Mouse (Mus musculus) lung, postnatal 25 days (tissue): ENCODE results near the gene Mfsd4b4.
"Not testable (repeated sequence)": the region's sequence is repeated elsewhere in the genome, so short reads cannot be mapped to it uniquely, and the experiment has no call there.

ENCODE experiments used
- DNase-seq: peaks from one replicate; pipeline ENCODE4 v3.0.0; 2022; ENCODE audit warnings: low spot score

Mfsd4b4 gene

GRCm38 (mm10) chr10:39898874-39899371 is at the start of gene Mfsd4b4:
TSS of gene Mfsd4b4 (minus strand) at chr10:39899238.
- DNase-seq, result peak; percentile 90

GRCm38 (mm10) chr10:39947195-39947594 is 48.2 kb upstream of the Mfsd4b4 start:
- not testable (repeated sequence) for DNase-seq

DNA sequence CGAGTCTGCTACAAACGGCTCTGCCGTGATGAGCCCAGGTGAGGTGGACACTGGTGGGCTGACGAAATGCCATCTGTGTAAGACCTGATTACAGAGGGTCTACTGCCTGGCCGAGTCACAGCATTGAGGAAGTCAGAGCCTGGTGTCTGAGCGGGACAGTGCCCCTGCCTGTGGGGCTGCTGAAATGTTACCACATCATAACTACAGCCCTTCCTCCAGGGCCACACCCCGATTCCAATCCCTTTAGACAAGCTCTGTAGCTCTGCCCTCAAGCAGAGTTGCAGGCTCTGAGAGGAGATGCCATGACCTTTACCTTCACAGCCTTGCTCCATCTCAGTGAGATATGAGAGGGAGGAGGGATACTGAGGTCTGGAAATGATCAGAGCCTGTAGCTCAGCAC is 37.5 kb upstream of the Mfsd4b4 start:
- DNase-seq, result no peak

DNA sequence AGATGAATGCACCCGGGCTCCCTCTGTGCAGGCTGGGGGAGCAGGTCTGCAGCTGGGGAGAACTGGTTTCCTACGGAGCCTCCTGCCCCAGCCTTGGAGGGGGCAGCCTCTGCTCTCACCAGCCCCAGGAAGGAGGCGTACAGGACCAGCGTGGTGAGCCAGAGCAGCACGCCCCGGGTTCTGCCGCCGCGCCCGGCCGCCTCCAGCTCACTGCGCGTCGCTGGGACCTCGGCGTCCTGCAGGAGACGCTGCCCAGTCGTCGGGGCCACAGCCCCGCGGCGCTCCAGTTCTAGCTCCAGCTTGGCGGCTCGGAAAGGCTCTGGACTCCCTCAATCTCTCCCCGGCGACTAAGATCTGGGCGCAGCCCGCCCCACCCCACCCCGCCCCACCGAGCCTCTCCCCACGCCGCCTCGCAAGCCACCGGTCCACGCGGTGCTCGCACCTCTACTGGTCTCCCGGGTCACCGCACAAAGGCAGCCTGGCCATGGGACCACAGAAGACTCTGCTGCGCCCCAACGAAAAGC is 27.6 kb upstream of the Mfsd4b4 start, which contains the start of gene Mfsd4b2:
Gene Mfsd4b2, minus strand, starts transcription at position 308 of the 524 bp plus-strand sequence.
- no peak for DNase-seq

DNA sequence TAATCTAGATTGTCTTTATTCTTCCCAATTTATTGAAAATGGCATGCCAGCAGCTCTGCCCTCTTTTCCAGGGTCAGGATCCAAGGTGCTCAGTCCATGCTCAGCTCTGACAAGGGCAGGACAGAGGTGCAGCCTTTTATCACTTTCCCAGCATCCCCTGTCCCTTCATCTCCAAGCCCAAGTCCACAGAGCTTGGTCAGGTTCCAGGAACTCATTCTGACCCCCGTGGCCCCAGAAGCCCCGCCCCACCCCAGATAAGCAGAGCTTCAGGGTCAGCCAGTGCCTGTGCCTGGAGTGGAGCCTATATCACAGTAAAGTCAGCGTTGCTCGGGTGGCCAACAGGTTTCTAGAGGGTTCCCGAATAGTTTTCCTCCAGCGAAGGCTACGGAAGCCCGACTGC is 25.5 kb upstream of the Mfsd4b4 start:
- DNase-seq, result not testable (repeated sequence)

- DNase-seq, result no peak
These were observed 13.6 kb upstream of the Mfsd4b4 start for GRCm38 (mm10) chr10:39912616-39913015.

DNA sequence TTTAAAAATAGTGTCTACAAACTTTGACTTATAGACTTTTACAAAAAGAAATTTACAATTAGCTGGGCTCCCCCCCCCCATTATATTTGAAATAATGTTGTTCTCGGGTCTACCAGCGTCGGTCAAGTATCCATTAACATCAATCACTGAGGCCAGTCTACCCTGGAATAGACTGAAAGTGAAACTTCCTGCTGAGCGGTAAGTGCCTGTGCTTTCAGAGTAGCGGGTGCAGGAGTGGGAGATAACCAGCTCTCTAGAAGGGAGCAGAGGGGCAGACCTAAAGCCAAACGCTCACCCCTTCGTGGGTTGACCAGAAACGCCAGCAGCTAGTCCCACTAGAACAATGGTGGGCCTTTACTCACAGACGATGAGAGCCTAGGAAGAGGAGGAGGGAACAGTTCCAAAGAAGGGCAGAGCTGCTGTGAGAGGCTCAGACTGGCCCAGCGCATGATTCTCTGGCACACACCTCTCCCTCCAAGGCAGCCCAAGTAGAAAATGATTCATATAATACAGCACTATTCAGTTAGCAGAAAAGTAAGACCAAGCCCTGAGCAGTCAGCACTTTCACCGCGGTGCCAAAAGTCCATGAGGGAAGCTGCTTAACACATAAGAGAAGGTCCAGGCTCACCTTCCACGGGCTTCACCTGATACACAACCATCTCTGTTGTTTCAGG is 9.9 kb upstream of the Mfsd4b4 start:
- no peak for DNase-seq

DNA sequence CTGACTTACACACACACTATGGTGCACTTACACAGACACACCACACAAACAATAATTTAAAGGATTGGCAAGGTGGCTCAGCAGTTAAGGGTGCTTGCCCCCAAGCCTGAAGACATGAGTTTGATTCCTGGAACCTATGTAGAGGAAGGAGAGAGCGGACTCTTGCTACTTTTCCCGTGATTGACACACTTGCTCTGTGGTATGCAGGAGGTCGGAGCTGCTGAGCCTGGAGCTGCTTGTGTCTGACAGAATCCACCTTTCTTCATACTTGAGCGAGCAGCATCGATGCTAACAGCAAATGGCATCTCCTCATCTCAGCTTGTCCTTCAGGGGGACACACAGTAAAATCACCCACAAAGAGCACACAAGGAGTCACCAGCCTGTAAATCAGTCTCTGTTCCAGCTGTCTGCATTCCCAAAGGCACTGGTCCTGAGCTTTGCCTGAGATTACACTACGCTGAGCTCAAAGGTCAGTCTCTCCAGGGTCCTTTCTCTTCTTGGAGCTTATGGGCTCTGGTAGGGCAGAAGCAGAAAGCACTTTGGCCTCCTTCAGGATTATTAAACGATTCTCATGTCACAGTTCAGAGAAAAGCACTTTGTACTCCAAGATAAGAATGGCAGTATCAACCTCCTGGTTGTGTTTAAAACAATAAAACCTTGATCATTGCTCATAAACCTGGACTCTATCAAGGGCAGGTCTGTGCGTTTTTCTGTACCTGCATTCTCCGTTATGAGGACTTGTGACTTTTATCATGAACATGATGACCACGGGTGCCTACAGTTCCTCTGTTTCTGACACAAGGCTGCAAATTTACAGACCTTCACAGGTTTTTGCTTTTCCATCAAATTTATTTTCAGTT is 8.0 kb upstream of the Mfsd4b4 start:
- DNase-seq, result no peak

DNA sequence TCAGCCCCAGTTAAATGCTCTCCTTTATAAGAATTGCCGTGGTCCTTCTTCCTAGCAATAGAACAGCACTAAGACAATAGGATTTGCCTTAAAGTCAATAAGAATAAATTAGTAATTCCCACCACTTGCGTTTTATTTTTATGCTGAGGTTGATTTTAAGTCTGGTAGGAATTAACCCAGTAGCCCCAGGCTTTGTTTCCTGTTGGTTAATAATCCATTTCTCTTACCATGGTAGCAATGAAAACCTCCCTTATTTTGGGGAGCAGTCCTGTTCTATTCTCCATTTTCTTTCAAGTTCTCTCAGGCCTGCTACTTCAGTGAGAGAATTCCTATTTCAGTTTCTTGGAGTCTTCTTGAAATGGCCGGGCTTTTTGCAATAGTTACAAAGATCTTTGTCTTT is 5.2 kb upstream of the Mfsd4b4 start:
- no peak for DNase-seq

DNA sequence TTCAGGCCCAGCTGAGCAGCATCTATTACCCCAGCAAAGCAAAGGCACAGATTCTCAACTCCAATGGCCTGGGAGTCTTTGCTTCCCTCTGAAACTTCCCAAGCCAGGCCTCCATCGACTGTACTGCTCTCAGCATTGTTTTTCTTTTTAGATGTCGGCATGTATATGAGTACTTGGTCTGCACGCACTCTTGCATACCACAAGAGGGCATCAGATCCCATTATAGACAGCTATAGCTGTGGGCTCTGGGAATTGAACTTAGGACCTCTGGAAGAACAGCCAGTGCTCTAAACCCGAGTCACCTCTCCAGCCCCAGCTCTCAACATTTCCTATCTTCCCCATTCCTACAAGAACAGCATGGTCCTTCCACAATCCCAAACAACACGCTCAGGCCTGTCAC is 2.5 kb downstream of the Mfsd4b4 start:
- DNase-seq, result no peak

- no peak for DNase-seq
These were observed 5.0 kb downstream of the Mfsd4b4 start for GRCm38 (mm10) chr10:39893702-39894697.

- no peak for DNase-seq
These were observed 10.4 kb downstream of the Mfsd4b4 start for GRCm38 (mm10) chr10:39888621-39889020.

- no peak for DNase-seq
These were observed 33.5 kb downstream of the Mfsd4b4 start for GRCm38 (mm10) chr10:39865509-39865908.

GRCm38 (mm10) chr10:39842621-39843020 is 56.4 kb downstream of the Mfsd4b4 start:
- DNase-seq, result no peak
